Mouse (Mus musculus) adrenal gland, adult 18-20 months (tissue): Measurements from ENCODE around the gene Rnf135. TPM values are rescaled to one million over a fixed set of nuclear protein-coding genes. Genes with fewer than 3 reads are reported as not detected.
"Not testable (repeated sequence)": the region's sequence is repeated elsewhere in the genome, so short reads cannot be mapped to it uniquely, and the experiment has no call there.

Experiments
- DNase-seq, 2 experiments: peaks; one replicate each; pipeline ENCODE4 v3.0.0; 2021 to 2022; ENCODE audit warnings: low spot score in 2 of 2
- total RNA-seq, 2 experiments: library from RNA; stranded (reverse); gene quantifications; 1 replicate in 1 of 2; 2 replicates in 1 of 2; pipeline ENCODE4 v1.2.3; 2021

The Rnf135 gene
- total RNA-seq, 2 experiments from 2014 or later, result 5.9 to 9.1 TPM

DNA sequence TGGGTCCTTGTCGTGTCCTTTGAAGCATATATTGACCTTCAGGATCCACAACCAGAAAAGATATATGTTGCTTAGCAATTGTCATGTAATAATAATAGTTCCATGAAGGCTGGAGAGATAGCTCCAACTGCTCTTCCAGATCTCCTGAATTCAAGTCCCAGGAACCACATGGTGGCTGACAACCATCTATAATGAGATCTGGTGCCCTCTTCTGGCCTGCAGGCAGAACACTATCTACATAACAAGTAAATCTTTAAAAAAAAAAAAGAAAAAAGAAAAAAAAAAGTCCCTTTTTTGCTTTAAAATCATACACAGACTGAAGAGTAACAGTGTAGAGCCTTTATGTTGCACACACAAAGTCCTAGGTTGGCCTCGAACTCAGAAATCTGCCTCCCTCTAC, 16.1 kb downstream of the Rnf135 start:
- no peak for DNase-seq

DNA sequence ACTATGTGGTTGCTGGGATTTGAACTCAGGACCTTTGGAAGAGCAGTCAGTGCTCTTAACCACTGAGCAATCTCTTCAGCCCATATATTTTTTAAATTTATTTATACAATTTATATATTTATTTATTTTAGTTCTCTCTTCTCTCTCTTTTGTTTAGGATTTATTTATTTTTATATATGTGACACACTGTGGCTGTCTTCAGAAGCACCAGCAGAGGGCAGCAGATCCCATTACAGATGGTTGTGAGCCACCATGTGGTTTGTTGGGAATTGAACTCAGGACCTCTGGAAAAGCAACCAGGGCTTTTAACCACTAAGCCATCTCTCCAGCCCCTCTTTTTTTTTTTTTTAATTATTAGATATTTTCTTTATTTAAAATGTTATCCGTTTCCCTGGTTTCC, 16.7 kb downstream of the Rnf135 start:
- peak in 1 of 2 experiments; percentile 45 for DNase-seq

DNA sequence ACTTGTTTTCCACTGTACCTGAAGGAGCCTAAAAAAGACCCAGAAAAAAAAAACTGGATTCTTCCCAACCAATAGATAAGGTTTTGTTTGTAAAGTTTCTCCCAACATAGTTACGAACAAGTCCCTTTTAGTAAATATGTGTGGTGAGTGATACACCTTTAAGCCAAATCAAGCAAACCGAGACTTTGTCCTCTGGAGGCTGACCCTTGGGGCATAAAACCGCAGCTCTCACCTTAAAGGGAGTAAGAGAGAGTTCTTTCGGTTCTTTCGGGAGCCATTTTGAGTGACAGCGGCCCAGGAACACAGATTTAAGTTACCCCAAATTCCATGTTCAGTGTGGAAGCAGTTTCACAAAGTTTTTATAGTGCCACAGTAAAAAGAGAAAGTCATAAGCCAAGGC, 18.6 kb downstream of the Rnf135 start:
- no peak for DNase-seq

DNA sequence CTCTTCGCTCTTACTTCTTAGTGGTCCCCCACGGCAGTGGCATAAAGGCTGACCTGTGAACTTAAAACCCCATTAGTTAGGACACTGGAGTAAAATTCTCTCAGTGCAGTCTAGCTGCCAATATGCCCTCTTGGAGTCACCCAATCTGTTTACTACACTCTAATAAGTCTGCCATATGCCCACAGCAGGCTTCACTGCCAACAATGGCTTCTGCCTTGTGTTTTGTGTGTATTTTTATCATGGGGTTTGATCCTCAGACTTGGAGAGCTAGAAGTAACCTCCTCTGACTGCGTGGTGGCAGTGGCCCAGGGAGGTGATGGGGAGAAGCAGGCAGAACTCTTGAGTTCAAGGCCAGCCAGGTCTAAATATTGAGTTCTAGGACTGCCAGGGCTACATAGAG, 20.4 kb downstream of the Rnf135 start:
- DNase-seq, result no peak

DNA sequence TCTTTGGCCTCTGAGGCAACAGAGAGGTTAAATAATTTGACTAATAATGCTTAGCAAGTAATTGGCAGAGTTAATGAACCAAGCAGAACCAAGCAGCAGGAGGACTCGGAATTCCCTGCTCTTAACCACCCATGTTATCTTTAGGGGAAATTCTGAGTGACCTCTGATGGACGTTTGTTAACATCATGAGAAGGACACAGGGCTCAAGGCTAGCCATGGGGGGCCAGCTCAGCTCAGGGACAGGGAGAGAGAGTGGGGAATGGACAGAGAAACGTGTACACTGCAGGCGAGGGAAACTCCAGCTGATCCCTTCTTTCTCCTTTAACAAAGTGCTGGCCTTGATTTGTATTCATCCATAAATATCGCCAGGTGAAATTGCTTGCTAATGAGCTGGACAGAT, 21.3 kb downstream of the Rnf135 start:
- DNase-seq, result no peak

DNA sequence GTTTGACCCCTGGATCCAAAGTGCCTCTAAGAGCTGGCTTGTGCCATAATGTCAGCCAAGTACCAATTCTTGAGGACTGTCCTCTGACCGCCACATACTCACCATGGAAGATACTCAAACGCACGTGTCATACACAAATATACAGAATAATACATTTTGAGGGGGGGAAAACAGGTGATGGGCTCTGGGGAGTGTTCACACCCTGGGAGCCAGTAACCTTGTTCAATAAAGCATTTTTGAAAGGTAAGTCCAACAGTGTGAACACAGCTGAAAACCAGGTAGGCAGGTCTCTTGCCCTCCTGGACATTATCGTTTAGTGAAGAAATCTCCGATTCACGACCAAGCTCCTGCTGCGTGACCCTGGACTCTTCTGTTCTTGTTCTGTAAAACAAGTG, 24.8 kb downstream of the Rnf135 start:
- DNase-seq, result no peak

DNA sequence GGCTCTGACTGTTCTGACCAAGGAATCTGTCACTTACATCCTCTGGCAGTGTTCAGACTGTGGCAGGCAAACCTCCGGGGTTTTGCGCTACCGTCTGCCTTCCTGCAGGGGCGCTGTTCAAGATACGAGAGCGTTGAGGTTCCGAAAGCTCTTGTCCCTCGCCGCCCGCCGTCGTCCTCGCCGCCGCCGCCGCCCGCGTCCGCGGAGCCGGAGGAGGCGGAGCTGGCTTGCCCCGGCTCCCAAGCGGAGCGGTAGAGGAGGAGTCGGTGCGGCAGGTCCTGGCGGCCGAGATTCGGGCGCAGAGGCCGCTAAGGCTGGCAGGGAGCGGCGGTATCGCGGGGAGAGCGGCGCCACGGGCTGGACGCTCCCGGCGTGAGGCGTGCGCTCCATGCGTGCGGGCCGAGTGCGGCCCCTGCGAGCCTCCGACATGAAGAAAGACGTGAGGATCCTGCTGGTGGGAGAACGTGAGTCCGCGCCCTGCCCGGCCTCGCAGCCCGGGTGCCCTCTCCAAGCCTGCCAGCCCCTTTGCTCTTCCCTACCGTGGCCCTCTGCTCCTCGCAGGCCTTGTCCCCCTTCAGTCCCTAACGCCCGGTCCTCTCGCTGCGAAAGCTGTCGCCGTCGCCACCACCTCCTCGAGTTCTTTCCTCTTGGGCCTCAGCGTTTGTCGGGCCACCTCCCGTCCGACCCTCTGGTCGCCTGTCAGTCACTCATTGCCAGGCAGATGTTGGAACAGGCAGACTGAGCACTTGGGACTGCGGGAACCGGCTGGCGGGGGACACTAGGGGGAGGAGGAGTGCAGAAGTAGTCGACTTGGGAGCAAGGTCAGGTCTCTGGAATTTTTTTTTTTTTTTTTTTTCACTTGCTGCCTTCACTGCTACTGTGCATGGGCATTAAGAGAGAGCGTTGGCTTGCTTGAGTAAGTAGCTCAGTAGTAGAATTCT, 25.5 kb downstream of the Rnf135 start, which contains the start of gene Rhot1:
Gene Rhot1 (plus strand): TSS at position 160 of the 941 bp plus-strand sequence.
- peak; percentile 99 for DNase-seq

DNA sequence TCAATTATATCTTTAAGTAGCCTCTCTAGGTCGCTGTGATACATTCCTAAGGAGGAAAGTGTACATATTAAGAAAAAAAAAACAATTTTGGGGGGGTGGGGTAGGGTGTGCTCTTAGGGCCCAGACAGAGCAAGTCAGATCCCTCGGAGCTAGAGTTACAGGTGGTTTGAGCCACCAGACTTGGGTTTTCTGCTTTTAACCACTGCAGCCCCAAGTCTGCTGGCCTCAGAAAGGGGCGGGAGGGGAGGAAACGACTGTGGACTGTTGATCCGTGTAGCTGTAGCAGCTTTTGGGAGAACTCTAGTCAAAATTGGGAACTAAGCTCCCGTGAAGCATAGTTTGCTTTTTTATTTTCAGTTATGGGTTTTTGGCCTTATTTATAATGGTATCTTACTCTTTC, 26.7 kb downstream of the Rnf135 start:
- DNase-seq, result no peak

DNA sequence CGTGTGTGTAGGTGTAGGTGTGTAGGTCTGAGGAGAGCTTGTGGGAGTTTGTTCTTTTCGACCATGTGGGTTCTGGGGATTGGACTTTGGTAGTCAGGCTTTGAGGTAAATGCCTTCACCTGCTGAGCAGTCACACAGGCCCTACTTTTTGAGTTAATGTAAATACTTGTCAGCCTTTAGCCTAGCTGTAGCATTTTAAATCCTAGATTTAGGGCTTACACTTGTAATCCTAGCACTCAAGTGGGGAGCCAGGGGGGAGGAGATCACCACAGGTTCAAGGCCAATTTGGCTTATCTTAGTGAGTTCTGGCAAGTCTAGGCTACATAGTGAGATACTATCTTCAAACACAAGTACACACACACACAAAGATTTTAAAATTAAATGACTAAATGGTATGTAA, 28.6 kb downstream of the Rnf135 start:
- DNase-seq, result no peak

DNA sequence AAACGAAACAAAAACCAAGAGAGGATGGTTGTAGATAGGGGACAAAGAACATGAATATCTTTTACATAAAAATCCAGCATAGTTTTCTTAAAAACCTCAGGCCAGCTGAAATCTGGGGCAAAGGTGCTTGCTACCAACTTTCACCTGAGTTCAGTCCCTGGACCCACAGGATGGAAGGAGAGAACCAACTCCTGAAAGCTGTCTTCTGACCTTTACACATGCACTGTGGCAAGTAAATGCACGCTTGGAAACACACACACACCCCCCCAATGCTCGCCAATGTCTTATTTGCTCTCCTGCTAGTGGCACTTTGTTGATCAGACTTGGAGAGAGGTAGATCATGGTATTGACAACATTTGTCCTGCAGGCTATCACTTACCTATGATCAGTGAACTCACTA, 31.6 kb downstream of the Rnf135 start:
- DNase-seq, result no peak

DNA sequence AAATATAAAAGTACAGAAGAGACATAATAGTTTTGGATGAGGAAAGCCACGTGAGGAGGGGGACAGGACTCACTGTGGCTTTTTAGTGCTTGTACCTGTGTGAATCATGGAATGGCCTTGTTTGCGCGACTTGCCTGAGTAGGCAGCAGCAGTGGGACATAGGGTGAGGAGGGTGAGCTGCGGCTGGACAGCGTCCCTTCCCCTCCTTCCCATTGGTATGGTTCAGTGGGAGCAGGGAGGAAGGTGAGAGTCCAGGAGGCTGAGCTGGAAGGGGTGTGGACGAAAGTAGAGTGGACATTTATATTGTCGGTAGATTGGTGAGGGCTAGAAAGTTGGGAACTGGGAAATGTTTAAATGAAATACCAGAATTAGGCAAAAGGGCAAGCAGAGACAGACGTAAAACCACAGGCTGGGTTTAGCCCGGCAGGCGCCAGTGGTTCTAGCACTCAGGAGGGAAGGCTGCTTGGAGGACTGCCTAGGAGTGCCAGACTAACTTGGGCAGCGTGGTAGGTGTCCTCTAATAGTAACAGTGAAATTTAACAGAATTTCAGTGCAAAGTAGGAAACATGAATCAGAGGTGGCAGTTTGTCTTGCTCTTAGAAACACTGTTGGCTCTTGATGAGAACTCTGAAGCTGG, 35.1 kb downstream of the Rnf135 start:
- no peak for DNase-seq

DNA sequence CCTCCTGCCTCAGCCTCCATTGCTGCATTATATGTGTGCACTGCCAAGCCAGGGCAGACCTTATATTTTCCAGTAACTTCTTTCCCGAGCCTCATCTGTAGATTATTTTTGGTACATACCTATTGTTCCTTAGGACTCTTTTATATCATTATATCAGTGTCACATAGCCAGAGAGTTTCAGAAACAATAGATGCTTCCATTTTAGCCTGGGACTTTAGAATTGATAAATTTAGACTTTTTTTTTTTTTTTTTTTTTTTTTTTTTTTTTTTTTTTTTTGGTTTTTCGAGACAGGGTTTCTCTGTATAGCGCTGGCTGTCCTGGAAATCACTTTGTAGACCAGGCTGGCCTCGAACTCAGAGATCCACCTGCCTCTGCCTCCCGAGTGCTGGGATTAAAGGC, 46.4 kb downstream of the Rnf135 start:
- not testable (repeated sequence) for DNase-seq

DNA sequence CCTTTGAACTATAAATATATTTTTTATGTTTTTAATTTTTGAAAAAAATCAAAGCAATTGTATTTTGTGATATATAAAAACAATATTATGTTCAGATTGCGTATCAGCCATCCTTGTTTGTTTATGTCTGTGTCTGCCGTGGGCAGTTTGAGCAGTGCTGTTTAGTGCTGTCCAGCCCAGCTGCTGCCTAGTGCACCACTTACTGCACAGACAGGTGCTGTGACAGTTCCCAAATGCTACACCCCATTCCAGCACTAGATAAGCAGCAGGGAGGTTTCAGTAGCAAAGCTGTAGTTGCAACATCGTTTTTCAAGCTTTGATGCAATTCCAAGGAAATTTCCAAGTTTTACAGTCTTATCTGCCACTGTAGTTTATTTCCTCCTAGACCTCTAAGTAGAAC, 53.6 kb downstream of the Rnf135 start:
- DNase-seq, result no peak

DNA sequence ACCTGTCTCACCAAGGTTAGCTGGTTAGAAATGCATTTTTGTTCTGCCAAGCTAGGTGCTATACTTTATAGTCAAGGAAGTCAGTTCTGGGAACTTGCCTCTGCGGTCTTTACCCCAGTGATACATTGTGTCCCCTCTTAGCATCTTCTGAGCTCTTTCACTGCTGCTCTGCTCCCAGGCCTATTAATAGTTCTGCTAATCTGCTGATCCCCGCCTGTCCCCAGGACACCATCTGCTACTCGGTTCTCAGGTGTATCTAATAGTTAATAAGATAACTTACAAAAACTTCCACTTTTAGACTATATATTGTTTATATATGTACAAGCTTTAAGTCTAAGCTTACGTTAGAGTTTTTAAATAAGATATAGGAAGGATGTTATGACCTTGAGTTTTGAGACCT, 54.7 kb downstream of the Rnf135 start:
- DNase-seq, result no peak

DNA sequence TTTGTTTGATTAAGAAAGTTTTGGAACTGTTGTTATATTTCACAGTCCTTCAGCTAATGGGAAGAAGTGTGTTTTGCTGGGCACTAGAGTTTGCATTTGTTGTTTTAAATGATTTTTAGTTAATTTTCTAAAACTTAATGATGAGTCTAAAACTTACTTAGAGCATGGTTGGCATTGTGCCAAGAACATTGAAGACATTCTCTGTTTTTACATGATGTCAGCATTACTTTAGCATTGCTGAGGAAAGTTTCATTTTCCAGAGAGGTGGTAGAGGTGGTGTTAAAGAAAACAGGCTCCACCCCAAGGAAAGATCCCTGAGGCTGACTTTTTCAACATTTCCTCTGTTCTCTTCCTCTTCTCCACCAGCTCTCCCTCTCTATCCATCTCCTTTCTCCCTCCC, 63.4 kb downstream of the Rnf135 start:
- no peak for DNase-seq

DNA sequence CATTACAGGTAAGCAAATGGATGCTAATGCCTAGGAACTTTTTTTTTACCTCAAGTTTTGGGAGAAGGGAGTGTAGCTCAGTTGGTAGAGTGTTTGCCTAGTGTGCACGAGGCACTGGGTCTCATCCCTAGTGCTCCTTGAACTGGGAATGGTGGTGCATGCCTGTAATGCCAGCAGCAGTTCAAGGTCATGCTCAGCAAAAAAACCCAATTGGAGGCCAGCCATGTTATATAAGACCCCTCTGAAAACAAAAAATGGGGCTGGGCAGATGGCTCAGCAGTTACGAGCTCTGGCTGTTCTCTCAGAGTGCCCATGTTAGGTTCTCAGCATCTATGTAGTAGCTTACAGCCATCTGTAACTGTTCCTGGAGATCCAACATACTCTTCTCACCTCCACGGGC, 64.9 kb downstream of the Rnf135 start:
- DNase-seq, result no peak

Other genes with a start within 250 kb of the Rnf135 start
- 10 to 100 TPM; 35.6 to 47.6 TPM for gene Utp6, start 221.5 kb upstream of the Rnf135 start, total RNA-seq
- gene Suz12, start 190.7 kb upstream of the Rnf135 start, total RNA-seq, result 10 to 100 TPM; 33.5 to 44.0 TPM
- 10 to 100 TPM; 12.5 to 17.2 TPM for gene Crlf3, start 102.9 kb upstream of the Rnf135 start, total RNA-seq
- gene Atad5, start 94.5 kb upstream of the Rnf135 start, total RNA-seq, result 1 to 10 TPM; 1.2 to 1.8 TPM
- gene Tefm, start 41.7 kb upstream of the Rnf135 start, total RNA-seq, result 10 to 100 TPM; 13.6 to 15.5 TPM
- gene Adap2, start 29.7 kb upstream of the Rnf135 start, total RNA-seq, result 10 to 100 TPM in 1 of 2 experiments, 1 to 10 TPM in 1; 9.6 to 11.1 TPM
- gene Rhot1, start 25.2 kb downstream of the Rnf135 start, total RNA-seq, result 10 to 100 TPM; 54.4 to 71.5 TPM
- gene Rhbdl3, start 117.1 kb downstream of the Rnf135 start, total RNA-seq, result 1 to 10 TPM; 2.5 to 3.8 TPM
- gene 5730455P16Rik, start 194.2 kb downstream of the Rnf135 start, total RNA-seq, result 10 to 100 TPM; 13.6 to 15.9 TPM
- 100 to 1,000 TPM; 115 to 123 TPM for gene Zfp207, start 199.4 kb downstream of the Rnf135 start, total RNA-seq
- 100 to 1,000 TPM; 142 to 151 TPM for gene Psmd11, start 244.8 kb downstream of the Rnf135 start, total RNA-seq